Mouse (Mus musculus) spleen, postnatal 36 days (tissue): ENCODE measurements at regions not wholly inside any gene's neighbourhood (a gene's known extent, or its start where the extent isn't known, plus 50 kb on each side); places are given as distances from the start of the nearest gene placed in this dataset.
A peak's percentile ranks its signal among the peaks of the same experiment; 100 is the strongest.

Experiments used
- DNase-seq, 2 experiments: peaks; one replicate each; pipeline ENCODE4 v3.0.0; 2022; ENCODE audit warnings: low spot score in 2 of 2, mixed read lengths in 1 of 2

GRCm38 (mm10) chr16:78247189-78247588 lies 54.1 kb upstream of the Cxadr start:
- DNase-seq = no peak

GRCm38 (mm10) chr16:78242678-78243077 lies 58.6 kb upstream of the Cxadr start:
- no peak for DNase-seq

GRCm38 (mm10) chr16:78240152-78240551 lies 61.1 kb upstream of the Cxadr start:
- DNase-seq = no peak

- no peak for DNase-seq
Measured at GRCm38 (mm10) chr16:78238052-78238701, 63.1 kb upstream of the Cxadr start.

- DNase-seq = no peak
Measured at GRCm38 (mm10) chr16:78237641-78238051, 63.6 kb upstream of the Cxadr start.

- no peak for DNase-seq
Measured at GRCm38 (mm10) chr16:78236746-78237640, 64.3 kb upstream of the Cxadr start.

- no peak for DNase-seq
Measured at GRCm38 (mm10) chr16:78232205-78232604, 69.1 kb upstream of the Cxadr start.

- DNase-seq = no peak
Measured at GRCm38 (mm10) chr16:78229013-78229412, 72.3 kb upstream of the Cxadr start.

- no peak for DNase-seq
Measured at GRCm38 (mm10) chr16:78222377-78222776, 78.9 kb upstream of the Cxadr start.

- no peak for DNase-seq
Measured at GRCm38 (mm10) chr16:78221781-78222180, 79.5 kb upstream of the Cxadr start.

- DNase-seq = peak; percentile 10 to 23
Measured at GRCm38 (mm10) chr16:78217633-78218032, 83.7 kb upstream of the Cxadr start.

- peak in 1 of 2 experiments; percentile 8 for DNase-seq
Measured at GRCm38 (mm10) chr16:78216752-78217351, 84.4 kb upstream of the Cxadr start.

- DNase-seq = no peak
Measured at GRCm38 (mm10) chr16:78211687-78212086, 89.6 kb upstream of the Cxadr start.

GRCm38 (mm10) chr16:78208321-78208720 lies 93.0 kb upstream of the Cxadr start:
- DNase-seq = no peak

- no peak for DNase-seq
Measured at GRCm38 (mm10) chr16:78204332-78204731, 97.0 kb upstream of the Cxadr start.

- no peak for DNase-seq
Measured at GRCm38 (mm10) chr16:78200044-78200830, 101.1 kb upstream of the Cxadr start.

GRCm38 (mm10) chr16:78199252-78199651 lies 102.0 kb upstream of the Cxadr start:
- DNase-seq = no peak

GRCm38 (mm10) chr16:78198642-78199121 lies 102.6 kb upstream of the Cxadr start:
- peak; percentile 47 to 53 for DNase-seq

- peak; percentile 59 for DNase-seq
Measured at GRCm38 (mm10) chr16:78197252-78197896, 103.9 kb upstream of the Cxadr start.

GRCm38 (mm10) chr16:78170627-78171605 lies 130.4 kb upstream of the Cxadr start:
- DNase-seq = no peak
